Mouse (Mus musculus) heart, postnatal 0 days (tissue): ENCODE results near the gene Nmnat3.
"Not testable (repeated sequence)": the region's sequence is repeated elsewhere in the genome, so short reads cannot be mapped to it uniquely, and the experiment has no call there.

Source experiments
- CTCF ChIP-seq: IDR thresholded peaks from 2 replicates; pipeline ENCODE4 v1.5.1; 2016; ENCODE audit warnings: antibody characterized with exemption, control low read depth, low read depth
- EP300 ChIP-seq: IDR thresholded peaks from 2 replicates; pipeline ENCODE4 v1.6.1; 2016; ENCODE audit warnings: antibody characterized with exemption, low read depth

- not testable (repeated sequence) for TF ChIP-seq CTCF, EP300
These were observed at the start of gene Nmnat3 for GRCm38 (mm10) chr9:98287135-98287534.
